In the genomic region with DNA sequence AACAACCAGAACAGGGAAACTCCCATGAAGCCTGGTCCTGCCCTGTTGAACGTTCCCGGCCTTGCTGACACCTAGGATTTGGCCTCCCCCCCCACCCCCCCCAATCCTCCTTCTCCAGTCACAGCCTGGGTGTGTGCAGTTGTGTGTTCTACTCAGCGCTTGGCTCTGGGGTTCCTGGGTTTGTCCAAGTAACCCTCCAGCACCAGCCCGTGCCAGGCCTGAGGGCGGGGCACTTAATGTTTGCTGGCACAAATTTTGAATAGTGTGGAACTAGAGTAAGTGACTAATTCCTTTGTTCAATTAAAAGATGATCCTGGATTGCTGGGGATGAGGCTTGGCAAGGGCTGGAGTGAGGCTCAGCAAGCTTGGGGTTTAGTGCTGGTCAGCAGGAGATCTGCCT, we compare ENCODE assay signal across 13 mouse cellular contexts. TPM values are rescaled to one million over a fixed set of nuclear protein-coding genes. Genes with fewer than 3 reads are reported as not detected.
DNase-seq lines count a peak whose midpoint lies in the region; ATAC-seq lines count a peak whose summit lies in the region.
"Had no signal": no experiment of that assay in that cellular context is flagged by ENCODE, and none has a peak within 500 bp of the region (broad histone marks: within the 10 kb centered on the region; RNA-seq: fewer than 3 reads in every experiment).

No protein-coding gene starts in this region.

- intact Hi-C loops in heart, postnatal 10 days (cut with DNase I) = no loop called here

- no peak for ATAC-seq in inflammation-experienced regulatory T-cells, adult 6 months
- ATAC-seq: midbrain, embryonic 15.5 days had no signal

- peak; percentile 8 for DNase-seq in adrenal gland, postnatal 25 days
- DNase-seq in adrenal gland, postnatal 4 days (ENCODE audit: low spot score in 2 of 2) = no peak
- DNase-seq in heart, postnatal 10 days = peak; percentile 8 to 22
- DNase-seq in heart, adult 8-10 months (ENCODE audit: low spot score) = no peak
- peak; percentile 46 for DNase-seq in urinary bladder, postnatal 14 days (ENCODE audit: low spot score)
- DNase-seq in urinary bladder, postnatal 4 days (ENCODE audit: low spot score in 2 of 2) = no peak
- no peak for DNase-seq in left cerebral cortex, adult 9 months (ENCODE audit: low spot score in 2 of 2)
- DNase-seq: embryo, embryonic 11 days; liver, embryonic 13.5 days had no signal

RNA-seq across cellular contexts. Expression of a gene that starts 28.7 kb away (rescaled TPM):
- not detected in 2 replicates for total RNA-seq in adrenal gland, postnatal 25 days (2021)
- total RNA-seq in adrenal gland, postnatal 4 days (2021) = not detected
- total RNA-seq in heart, postnatal 10 days (2021) = not detected
- under 1 TPM in 1 of 4 experiments, not detected in 3; 0.12 TPM for total RNA-seq in heart, adult 8-10 months (2022)
- polyA plus RNA-seq in inflammation-experienced regulatory T-cells, adult 6 months (2017; shearing (Covaris generic)) = under 1 TPM in 1 of 3 experiments, not detected in 2; 0.23 TPM
- polyA plus RNA-seq: C2C12; kidney, embryonic 16.5 days; liver, embryonic 13.5 days; midbrain, embryonic 15.5 days had no signal

RNA-seq across cellular contexts. Expression of a gene that starts 46.0 kb away (rescaled TPM):
- total RNA-seq in adrenal gland, postnatal 25 days (2021) = 61.9 and 69.2 TPM in 2 replicates
- total RNA-seq in adrenal gland, postnatal 4 days (2021) = 10 to 100 TPM; 57.3 to 64.1 TPM
- total RNA-seq in heart, postnatal 10 days (2021) = 10 to 100 TPM; 45.3 to 46.7 TPM
- total RNA-seq in heart, adult 8-10 months (2022) = 10 to 100 TPM; 40.1 to 47.0 (median 44.4) TPM
- polyA plus RNA-seq in inflammation-experienced regulatory T-cells, adult 6 months (2017; shearing (Covaris generic)) = 10 to 100 TPM; 16.8 to 34.9 (median 34.9) TPM

Comparison
In these comparisons a context has a peak if more than half of its experiments do, and no peak if none do; other contexts are left out.
1. DNase-seq: peak in adrenal gland, postnatal 25 days (single experiment), heart, postnatal 10 days (2 of 2) and urinary bladder, postnatal 14 days (single experiment); none in adrenal gland, postnatal 4 days (0 of 2), heart, adult 8-10 months (single experiment), urinary bladder, postnatal 4 days (0 of 2) and left cerebral cortex, adult 9 months (0 of 2).